Comparison of ENCODE assay signal across 16 mouse cellular contexts in genomic region chr10:6968334-6968733, GRCm38 (mm10).
"Had no signal": no experiment of that assay in that cellular context is flagged by ENCODE, and none has a peak within 500 bp of the region (broad histone marks: within the 10 kb centered on the region; RNA-seq: fewer than 3 reads in every experiment).

No protein-coding gene starts in this region.

- H3K4me2 ChIP-seq: liver, embryonic 12.5 days; lung, embryonic 15.5 days; midbrain, embryonic 12.5 days; neural tube, embryonic 13.5 days; neural tube, embryonic 15.5 days; stomach, embryonic 15.5 days had no signal

- H3K27me3 ChIP-seq: liver, embryonic 12.5 days; lung, embryonic 15.5 days; midbrain, embryonic 12.5 days; neural tube, embryonic 13.5 days; neural tube, embryonic 15.5 days; stomach, embryonic 15.5 days had no signal

- H3K4me1 ChIP-seq: liver, embryonic 12.5 days; lung, embryonic 15.5 days; midbrain, embryonic 10.5 days; midbrain, embryonic 12.5 days; neural tube, embryonic 13.5 days; neural tube, embryonic 15.5 days; stomach, embryonic 15.5 days had no signal

- DNase-seq: lung, adult 18-20 months; lung, postnatal 4 days; right cerebral cortex, postnatal 14 days; thymus, adult 18-20 months; thymus, postnatal 14 days; thymus, postnatal 36 days had no signal

- H3K4me3 ChIP-seq: liver, embryonic 12.5 days; lung, embryonic 15.5 days; midbrain, embryonic 10.5 days; midbrain, embryonic 12.5 days; myocyte; neural tube, embryonic 13.5 days; neural tube, embryonic 15.5 days; stomach, embryonic 15.5 days had no signal

- H3K9ac ChIP-seq: liver, embryonic 12.5 days; liver, embryonic 14.5 days; lung, embryonic 15.5 days; midbrain, embryonic 12.5 days; neural tube, embryonic 13.5 days; neural tube, embryonic 15.5 days; stomach, embryonic 15.5 days had no signal

- ATAC-seq: liver, embryonic 12.5 days; lung, postnatal 0 days had no signal

- H3K27ac ChIP-seq: liver, embryonic 12.5 days; liver, embryonic 14.5 days; lung, embryonic 15.5 days; midbrain, embryonic 10.5 days; midbrain, embryonic 12.5 days; neural tube, embryonic 13.5 days; neural tube, embryonic 15.5 days; stomach, embryonic 15.5 days had no signal

- H3K9me3 ChIP-seq: liver, embryonic 12.5 days; lung, embryonic 15.5 days; midbrain, embryonic 10.5 days; midbrain, embryonic 12.5 days; neural tube, embryonic 13.5 days; neural tube, embryonic 15.5 days; stomach, embryonic 15.5 days had no signal

- H3K36me3 ChIP-seq: liver, embryonic 12.5 days; lung, embryonic 15.5 days; midbrain, embryonic 10.5 days; midbrain, embryonic 12.5 days; neural tube, embryonic 13.5 days; neural tube, embryonic 15.5 days; stomach, embryonic 15.5 days had no signal
